Mouse (Mus musculus): ENCODE data around the gene Hoxb6.

- TF ChIP-seq CTCF (IDR thresholded peaks at IDR 0.05; ENCODE audit: extremely low read depth, insufficient read length, insufficient replicate concordance, low read depth, low read length) (no peak), POLR2A (IDR thresholded peaks at IDR 0.05; ENCODE audit: low read depth, low read length) (no peak)
Measured at GRCm38 (mm10) chr11:96301064-96301431, 8.8 kb downstream of the Hoxb6 start.

Data from small intestine, adult 2 months (tissue).